Mouse (Mus musculus) mouse trophoblast stem cell (cell line): Measurements from ENCODE around the gene Olfr958.

Source experiments
- in situ Hi-C, 2 experiments: fragments of 300-500 bp; cut with MseI, MboI; formaldehyde crosslinking; loops; 2 replicates in 1 of 2; 3 replicates in 1 of 2; pipeline ENCODE4 v1.15.1; 2025

Gene Olfr958

GRCm38 (mm10) chr9:39553946-39554345 is at the start of gene Olfr958:
TSS of gene Olfr958 (minus strand) at chr9:39554054.
- in situ Hi-C loops: no loop called here

GRCm38 (mm10) chr9:39603333-39603845 is 49.5 kb upstream of the Olfr958 start:
- in situ Hi-C loops: no loop called here

GRCm38 (mm10) chr9:39602536-39603332 is 48.9 kb upstream of the Olfr958 start:
- in situ Hi-C loops: no loop called here

- in situ Hi-C loops: no loop called here
These were observed 23.2 kb upstream of the Olfr958 start for GRCm38 (mm10) chr9:39577050-39577449.

GRCm38 (mm10) chr9:39575469-39575868 is 21.6 kb upstream of the Olfr958 start, which contains the start of gene Olfr959:
TSS of gene Olfr959 (minus strand) at chr9:39575569.
- in situ Hi-C loops: no loop called here

- in situ Hi-C loops: no loop called here
These were observed 4.4 kb upstream of the Olfr958 start for GRCm38 (mm10) chr9:39558349-39558647.

- in situ Hi-C loops: no loop called here
These were observed 3.9 kb upstream of the Olfr958 start for GRCm38 (mm10) chr9:39557529-39558348.

GRCm38 (mm10) chr9:39550806-39551205 is 3.0 kb downstream of the Olfr958 start:
- in situ Hi-C loops: no loop called here

- in situ Hi-C loops: no loop called here
These were observed 30.1 kb downstream of the Olfr958 start for GRCm38 (mm10) chr9:39523616-39524285.

GRCm38 (mm10) chr9:39518595-39518994 is 35.3 kb downstream of the Olfr958 start:
- in situ Hi-C loops: no loop called here

GRCm38 (mm10) chr9:39515531-39515930 is 38.3 kb downstream of the Olfr958 start, which contains the start of gene Olfr957:
TSS of gene Olfr957 (minus strand) at chr9:39515809.
- in situ Hi-C loops: no loop called here

GRCm38 (mm10) chr9:39509412-39509811 is 44.4 kb downstream of the Olfr958 start:
- in situ Hi-C loops: no loop called here

- in situ Hi-C loops: no loop called here
These were observed 44.9 kb downstream of the Olfr958 start for GRCm38 (mm10) chr9:39508998-39509397.
